Mouse (Mus musculus): ENCODE measurements around the gene Kdm4a.

Kdm4a gene

DNA sequence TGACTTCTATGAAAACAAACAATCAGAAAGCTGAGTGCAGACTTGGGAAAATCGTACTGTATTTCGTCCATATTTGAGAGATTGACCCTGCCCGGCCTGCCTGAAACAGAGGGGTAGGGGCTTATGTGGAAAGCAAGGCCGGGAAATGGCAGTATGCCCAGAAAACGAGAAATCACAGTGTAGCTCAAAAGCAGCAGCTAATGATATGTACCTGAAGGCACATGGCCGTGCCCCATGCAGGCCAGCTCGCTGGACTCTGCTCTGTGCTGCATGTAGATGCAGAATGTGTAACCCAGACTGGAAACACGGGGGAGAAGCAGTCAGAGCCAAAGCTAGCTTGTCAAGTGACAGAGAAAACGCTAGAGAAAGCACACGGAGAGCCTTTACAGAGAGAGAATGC is 57.8 kb downstream of the Kdm4a start:
- in situ Hi-C loops (cut with MboI, MseI): no loop called here

DNA sequence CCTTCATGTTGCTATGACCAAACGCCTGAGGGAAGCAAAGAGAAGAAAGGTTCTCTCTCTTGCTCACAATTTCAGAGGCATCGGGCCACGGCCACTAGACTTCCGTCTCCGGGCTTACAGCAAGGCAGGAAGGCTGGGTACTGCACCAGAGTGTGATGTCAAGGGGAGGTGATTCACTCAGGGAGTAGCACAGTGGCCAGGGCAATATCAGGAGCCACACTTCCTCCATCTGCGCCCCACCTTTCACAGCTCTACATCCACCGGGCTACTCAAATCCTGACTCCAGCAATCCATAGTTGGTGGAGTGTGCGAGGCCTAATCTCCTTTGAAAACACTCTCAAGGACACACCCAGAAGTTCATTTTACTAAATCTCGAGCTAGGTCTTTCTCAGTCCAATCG is 62.3 kb downstream of the Kdm4a start:
- in situ Hi-C loops (cut with MboI, MseI): no loop called here

DNA sequence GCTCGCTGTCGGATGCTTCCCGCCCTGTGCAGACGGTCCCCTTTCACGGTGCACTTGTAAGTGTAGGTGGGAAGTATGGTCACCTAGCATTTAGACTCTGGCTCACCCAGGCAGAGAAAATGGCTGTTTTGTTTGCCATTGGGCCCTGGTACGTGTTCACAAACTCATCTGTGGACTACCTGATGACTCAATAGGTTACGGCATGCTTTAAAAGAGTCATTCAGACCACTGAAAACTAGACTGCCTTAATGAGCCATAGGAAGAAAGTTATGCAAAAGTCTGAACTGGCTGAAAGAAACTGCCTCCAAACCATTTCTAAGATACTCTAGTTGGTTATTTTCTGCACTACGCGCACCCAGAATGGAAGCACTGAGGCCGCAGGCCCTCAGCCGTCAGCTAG is 63.7 kb downstream of the Kdm4a start:
- in situ Hi-C loops (cut with MboI, MseI): no loop called here

DNA sequence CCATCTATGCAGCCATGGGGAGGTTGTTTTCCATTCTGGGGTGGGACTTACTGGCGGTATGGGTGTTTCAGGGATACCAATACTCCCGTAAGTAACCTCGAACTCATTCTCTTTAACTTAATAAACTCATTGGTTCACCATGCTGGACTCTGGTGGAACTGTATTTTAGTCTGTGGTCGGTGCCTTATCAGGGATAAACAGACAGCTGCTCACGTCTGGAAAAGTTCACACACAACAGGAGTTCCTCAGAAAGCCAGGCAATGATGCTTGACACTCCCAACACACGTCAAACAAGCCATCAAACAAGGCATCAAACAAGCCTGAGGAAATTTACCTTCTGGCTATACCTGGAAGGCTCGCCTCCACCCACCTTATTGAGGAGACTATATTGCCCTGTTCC is 64.7 kb downstream of the Kdm4a start:
- in situ Hi-C loops (cut with MboI, MseI): no loop called here

DNA sequence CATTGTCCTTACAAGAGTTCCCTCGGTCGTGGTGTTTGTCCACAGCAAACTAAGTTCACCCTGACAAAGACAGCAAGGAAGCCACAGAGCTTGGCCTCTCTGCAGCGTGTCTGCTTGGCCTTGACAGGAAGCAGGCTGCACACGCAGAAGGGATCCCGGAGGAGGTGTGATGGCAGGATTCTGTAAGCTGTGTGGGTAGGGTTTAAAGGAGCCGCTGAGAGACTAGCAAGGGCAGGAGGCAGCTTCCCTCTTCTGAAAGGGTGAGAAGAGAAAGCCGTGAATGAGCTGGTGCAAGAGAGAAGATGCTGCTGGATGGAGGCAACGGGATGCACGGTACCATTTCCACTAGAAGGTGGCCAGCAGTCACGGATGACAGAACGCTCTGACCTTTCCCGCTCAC is 67.2 kb downstream of the Kdm4a start:
- in situ Hi-C loops (cut with MboI, MseI): no loop called here

DNA sequence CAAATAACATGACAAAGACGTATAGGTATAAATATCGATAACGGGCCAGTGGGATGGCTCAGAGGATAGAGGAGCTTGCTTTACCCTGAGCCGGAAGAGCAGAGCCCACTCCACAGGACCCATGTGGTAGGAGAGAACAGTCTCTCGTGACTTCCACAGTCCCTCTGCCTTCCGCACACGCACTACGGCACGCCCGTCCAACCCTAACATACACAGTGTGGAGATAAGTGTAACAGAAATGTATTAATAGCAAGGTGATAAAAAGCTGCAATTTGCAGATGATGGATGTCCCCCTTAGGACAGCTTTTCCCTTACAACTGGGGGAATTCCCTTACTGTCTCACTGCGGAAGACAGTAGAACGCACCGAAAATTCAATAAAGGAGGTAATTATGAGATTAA is 70.2 kb downstream of the Kdm4a start:
- in situ Hi-C loops (cut with MboI, MseI): no loop called here

DNA sequence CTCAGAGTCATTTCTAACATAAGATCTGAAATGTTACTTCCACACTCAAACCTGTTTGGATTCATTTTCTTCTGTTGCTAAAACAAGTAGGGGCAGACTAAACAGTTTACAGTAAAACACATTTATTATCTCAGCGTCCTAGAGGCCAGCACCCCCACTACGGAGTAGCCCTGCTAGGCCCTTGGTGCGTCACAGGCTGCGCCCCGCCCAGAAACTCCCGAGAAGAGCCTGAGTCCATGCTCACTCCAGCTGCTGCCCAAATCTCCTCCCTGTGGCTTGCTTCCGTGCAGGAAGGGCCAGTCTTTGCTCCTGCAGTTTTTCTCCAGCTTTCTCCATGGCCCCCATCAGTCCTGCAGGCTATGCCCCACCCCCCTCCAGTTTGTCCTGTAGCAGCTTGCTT is 71.1 kb downstream of the Kdm4a start:
- in situ Hi-C loops (cut with MboI, MseI): no loop called here

DNA sequence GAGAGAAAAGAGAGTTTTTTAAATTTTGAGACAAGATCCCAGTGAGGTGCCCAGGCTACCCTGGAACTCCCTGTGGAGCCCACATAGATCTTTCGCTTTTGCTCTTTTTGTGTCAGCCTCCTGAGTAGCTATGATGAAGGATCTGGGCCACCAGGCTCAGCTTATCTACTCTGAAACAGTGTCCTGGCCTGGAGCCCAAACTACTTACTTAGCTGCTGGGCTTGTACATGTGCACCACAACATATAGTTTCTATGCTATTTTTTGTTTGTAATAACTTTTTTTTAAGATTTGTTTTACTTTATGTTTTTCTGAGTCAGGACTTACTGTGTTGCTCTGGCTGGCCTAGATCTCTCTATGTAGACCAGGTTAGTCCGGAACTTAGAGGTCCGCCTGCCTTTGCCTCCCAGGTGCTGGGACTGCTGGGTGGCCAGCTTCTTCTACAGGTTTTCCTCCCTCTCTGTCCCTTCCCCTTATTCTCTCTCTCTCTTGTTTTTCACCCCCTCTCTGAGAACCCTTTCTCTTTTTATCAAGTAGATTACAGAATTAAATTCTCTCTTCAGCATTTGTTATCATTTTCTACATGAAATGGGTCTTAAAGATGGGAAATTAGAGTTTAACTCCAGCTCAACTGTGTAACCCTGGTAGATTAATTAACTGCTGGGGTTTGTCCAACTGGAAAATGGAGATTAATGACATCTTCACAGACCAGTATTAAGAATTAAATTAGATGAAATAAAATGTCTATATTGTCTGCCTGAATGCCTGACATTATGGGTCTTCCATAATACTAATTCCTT is 74.4 kb downstream of the Kdm4a start:
- in situ Hi-C loops (cut with MboI, MseI): no loop called here

DNA sequence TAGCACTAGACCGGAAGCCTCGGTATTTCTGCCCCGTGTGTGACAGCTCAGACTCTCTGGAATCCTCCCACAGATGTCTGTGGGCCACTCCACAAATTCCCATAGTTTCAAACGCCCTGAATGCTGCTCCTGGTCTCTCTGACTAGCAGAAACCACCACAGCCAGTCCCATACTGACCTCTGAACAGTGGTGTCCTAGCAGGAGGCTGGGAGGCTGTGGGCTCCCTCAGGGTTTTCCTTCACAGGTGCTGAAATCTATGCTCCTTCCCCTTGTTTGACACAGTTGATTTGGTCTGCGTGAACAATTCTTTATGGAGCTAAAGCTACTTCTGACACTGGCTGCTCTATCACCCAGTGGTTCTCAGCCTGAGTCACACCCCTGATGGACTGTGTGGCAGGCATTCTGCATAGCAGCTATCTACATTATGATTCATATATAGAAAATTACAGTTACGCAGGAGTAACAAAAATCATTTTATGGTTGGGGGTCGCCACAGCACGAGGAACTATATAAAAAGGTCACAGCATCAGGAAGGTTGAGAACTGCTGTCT is 76.5 kb downstream of the Kdm4a start:
- in situ Hi-C loops (cut with MboI, MseI): no loop called here

DNA sequence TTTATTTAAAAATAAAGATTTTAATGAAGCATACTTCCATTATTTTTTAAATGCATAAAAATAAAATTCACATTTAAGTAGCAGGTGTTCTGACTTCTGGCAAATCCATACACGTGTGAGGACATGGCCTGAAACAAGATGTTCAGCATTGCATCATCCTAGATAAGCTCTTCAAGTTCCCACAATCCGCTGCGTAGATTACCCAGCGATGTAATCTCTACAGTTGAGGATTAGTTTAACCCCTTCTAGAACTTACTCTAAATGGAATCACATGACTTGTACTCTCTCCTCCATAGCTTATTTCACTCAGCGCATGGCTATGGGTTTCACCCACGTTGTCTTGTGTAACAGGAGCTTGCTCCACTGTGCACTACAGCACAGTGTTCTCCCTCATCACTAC is 78.3 kb downstream of the Kdm4a start:
- in situ Hi-C loops (cut with MboI, MseI): no loop called here

DNA sequence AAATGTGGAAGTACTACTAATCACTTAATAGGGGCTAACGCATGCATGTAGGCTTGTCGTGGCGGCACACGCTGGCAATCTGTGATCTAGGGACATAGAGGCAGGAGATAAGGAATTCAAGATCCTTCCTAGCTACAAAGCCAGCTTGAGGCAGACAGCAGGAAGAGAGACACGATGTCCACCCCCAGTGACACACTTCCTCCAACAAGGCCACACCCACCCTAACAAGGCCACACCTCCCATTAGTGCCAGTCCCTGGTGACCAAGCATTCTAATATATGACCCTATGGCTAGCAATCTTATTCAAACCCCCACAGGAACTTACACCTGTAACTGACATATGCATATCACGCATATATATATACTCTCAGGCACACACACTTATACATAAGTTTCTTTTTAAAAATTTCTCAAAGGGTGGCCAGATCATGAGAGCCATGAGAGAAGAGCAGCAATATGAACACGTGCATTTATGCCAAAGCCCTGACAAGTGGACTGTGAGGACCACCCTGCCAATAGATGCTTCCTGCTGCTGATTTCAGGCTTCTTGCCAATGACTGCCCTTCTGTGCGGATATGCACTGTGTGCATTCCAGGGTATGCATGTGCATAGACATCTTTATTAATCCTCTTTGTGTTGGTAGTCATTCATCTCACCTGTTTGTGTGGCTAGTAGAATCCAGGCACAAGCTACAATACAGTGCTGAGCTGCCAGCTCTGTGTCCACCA is 80.0 kb downstream of the Kdm4a start:
- in situ Hi-C loops (cut with MboI, MseI): no loop called here

DNA sequence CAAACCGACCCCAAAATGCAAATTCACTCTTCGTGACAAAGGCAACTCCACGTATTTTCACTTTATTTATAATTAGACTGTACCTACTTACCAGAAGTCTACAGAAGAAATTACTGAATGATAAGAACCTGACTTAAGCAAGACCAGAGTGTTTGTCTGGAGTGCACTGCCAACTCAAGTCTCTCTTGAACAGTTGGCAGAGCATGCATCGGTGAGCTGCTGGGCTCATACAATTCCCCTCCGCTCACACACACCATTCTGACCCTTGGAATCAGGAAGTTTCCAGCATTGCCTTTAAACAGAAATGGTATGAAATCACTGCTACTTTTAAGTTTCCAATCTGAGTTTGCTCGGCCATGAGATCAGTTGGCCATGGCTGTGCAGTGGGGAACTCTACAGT is 81.3 kb downstream of the Kdm4a start:
- in situ Hi-C loops (cut with MboI, MseI): no loop called here

DNA sequence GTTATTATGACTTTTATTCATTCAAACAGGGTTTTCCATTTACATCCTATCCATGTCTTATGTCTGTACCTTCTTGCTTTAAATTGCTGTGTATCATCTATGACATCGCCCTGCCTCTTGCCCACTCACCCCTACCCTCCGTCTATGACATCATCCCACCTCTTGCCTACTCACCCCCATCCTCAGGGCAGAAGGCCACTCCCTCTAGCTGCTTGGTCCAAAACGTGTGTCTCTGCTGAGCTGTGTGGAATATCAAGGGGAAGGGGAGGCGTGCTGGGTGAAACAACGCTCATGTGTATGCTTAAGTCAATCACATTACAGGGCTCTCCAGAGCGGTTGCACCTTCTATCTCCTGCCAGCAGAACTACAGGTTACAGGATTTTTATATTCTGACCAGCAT is 83.8 kb downstream of the Kdm4a start:
- in situ Hi-C loops (cut with MboI, MseI): no loop called here

DNA sequence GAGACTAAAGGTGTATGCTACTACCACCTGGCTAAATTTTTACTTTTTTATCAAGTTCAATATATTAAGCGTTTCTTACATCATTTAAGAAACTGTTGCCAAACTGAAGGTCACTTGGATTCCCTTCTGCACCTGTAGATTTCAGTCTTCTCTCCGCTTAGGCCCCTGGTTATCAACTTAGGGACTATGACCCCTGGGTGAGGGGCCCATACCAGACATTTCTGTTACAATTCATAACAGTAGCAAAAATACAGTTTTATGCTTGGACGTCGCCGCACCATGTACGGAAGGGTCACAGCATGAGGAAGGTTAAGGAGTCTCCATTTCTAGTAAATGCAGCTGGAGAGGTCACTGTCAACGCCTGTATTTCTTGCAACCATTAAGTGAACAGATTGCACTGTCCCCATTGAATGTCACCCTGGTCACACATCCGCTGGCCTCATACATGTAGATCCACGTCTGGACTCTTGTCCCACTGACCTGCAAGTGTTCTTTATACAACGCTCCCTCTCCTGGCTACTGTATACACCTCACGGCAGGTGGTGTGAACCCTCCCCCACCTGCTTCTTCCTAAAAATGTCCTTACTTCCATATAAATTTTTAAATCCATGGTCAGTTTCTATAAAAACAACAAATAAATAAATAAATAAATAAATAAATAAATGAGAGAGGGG is 86.9 kb downstream of the Kdm4a start:
- in situ Hi-C loops (cut with MboI, MseI): no loop called here

DNA sequence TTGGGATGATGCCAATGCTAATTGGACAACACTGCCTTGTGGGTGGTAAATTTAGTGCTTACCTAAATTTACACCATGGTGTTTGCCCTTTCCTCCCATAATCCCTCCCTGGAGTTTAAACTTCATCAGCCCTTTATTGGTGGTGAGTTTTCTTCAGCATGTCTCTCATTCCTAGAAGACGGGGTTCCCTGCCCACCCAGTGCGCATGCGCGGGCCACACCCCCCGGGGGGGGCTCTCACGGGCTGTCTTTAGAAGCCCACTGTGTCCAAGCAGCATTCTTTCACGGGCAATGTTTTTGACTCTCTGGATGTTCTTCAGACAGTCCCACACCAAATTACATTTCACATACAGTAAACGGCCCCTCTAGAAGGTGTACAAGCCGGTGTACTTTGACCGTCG is 89.4 kb downstream of the Kdm4a start:
- in situ Hi-C loops (cut with MboI, MseI): no loop called here

DNA sequence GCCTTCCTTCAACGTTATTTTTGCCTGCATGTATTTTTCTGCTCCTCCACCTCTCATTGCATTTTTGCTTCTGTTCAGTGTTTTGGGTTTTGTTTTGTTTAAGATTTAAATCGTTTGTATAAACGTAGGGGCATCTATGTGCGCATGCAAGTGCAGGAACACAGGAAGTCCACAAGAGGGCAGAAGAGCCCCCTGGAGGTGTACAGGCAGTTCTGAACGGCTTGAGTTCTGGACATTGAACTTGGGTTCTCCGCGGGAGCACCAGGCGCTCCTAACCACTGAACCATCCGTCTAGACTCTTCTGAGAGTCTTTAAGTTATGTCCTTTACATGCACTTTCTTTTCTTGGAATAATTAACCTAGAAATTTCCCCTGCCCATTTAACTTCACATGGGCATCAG is 89.9 kb downstream of the Kdm4a start:
- in situ Hi-C loops (cut with MboI, MseI): loop anchor here (5.0 kb wide), 3 partner anchors 178 to 268 kb away; partner anchors contain the start of genes Ptprf (in 2 of the 2) and Ipo13 (in 1 of the 2)

DNA sequence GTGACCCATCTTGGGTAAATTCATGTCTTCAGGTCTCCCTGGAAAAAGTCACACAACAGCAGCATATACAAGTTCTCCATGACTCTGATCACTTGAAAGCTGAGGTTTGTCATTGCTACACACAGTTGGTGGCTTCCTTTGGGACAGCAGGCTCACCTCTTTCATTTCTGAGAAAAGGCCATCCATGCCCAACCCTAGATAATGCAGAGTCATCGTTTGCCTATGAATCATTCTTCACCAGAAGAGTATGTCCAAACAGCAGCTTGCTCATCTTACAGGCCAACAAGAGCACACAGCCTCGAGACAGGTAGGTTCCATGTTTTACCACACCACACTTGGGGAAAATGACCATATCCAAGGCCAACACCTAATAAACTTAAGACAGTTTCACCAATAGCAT is 91.1 kb downstream of the Kdm4a start:
- in situ Hi-C loops (cut with MboI, MseI): loop anchor here (5.0 kb wide), 3 partner anchors 176 to 266 kb away; partner anchors contain the start of genes Ptprf (in 2 of the 2) and Ipo13 (in 1 of the 2)

Measured in T-helper 17 cell (primary cell).